Mouse (Mus musculus): ENCODE results near the gene Tigit. TPM values are rescaled to one million over a fixed set of nuclear protein-coding genes. Genes with fewer than 3 reads are reported as not detected.

Gene Tigit
- total RNA-seq, 4 experiments from 2014 or later = not detected

DNA sequence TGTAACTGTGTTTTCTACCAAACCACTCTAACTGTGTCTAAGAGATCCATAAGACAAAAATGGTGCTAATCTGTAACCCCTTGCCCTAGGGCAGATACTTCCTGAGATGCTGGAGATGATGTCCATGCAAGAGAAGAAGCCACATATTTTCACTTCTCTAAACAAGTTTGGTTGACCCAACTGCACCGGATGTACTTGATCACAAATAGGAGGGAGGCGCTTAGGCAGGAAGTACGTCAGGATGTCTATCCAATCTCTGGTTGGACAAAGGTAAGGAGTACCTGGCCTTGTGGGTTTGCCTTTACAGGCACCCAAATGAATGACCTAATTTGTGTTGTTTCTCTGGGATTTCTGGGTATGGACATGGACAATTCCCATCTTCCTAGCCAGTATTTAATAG, 4.3 kb upstream of the Tigit start:
- no peak for DNase-seq (ENCODE audit: low spot score in 2 of 2)

DNA sequence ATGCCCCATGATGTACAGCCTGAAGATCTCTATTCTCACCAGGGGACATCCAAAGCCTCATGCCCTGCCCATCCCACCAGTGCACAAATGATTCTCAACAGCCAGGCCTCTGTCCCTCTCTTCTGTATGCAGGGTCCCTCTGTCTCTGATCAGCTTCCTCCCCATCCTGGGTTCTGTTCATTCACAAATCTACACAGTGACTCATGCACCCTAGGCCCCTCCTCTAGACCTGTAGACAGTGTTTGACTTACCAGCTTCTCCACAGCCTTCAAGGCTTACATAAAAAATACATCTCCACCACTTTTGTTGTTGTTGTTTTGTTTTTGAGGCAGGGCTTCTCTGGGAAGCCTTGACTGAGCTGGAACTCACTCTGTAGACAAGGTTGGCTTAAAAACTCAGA, 915 bp upstream of the Tigit start:
- DNase-seq (ENCODE audit: low spot score in 2 of 2) = no peak

DNA sequence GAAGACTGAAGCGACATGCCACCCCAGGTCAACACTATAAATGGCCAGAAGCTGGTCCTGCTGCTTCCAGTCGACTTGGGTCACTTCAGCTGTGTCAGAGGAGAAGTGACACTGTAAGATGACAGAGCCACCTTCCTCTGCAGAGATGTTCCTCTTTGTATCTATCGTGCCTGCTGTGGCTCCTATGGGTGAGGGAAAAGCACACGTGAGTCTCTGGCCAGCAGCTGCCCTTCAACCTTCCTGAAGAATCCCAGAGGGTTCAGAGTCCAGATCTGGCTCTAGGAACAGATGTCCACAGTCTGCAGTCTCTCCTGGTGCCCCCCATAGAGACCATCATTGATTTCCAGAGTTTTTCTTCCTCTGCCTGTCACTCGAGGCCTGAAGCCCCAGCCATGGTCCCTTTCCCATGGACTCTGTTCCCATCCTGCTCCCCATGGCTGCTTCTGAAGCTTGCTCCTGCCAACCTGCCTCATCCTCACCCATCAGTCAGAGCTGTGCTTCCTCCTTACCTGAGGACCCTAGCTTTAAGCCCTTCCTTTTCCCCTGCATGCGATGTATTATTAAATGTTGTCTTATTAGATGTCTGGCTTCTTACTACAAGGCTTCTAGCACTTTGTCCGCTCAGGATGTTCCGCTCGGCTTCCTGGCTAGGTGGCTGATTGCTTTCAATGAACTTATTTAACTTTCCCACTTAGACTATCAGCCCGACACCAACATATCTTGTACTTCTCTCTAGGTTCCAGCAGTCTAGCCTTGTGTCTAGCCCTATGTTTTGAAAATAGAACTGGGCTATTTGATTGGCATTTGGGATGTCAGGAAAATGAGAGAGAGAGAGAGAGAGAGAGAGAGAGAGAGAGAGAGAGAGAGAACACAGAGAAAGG, 1.6 kb downstream of the Tigit start:
- DNase-seq (ENCODE audit: low spot score in 2 of 2) = no peak

DNA sequence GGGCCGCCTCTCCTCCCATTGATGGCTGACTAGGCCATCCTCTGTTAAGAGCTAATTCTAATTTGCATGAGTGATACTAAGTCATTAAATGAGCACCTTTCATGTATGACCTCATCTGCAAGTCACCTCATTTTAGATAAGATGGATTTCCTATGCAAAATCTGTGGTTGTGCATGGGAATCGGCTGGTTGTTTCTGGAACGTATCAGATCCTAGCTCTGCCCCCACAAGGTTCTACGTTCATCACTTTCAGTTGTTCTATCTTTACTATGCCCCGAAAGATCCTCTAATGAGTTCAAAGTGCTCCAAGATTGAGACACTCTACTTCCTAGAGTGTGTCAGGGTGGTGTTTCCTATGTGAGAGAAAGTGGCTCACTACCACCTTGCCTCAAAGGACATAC, 2.4 kb downstream of the Tigit start:
- DNase-seq (ENCODE audit: low spot score in 2 of 2) = no peak

DNA sequence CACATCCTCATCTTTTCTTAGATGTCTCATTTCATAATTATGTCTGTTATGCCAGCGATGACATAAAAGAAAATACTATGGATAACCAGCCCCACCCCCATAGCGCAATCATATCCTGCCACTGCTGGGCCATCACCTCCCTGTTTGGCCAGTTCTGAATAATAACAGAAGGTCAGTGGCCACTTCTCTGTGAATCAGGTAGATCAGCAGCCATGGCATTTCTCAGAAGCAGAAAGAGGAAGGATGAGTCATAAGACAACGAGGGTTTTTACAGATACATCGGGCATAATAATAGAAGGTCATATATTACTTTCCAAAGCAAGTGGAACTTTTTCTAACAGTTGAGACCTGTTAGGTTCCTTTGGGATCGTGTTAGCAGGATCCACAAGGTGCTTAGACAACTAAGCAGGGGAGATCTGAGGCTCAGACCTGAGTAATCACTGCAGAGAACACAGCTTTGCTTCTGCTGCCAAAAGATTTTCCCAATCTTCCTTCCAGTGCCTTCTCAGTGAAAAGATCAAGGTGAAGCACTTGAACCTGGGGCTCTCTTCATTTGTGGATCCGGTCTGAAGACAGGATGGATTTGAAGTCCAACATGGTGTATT, 8.7 kb downstream of the Tigit start:
- DNase-seq (ENCODE audit: low spot score in 2 of 2) = no peak

DNA sequence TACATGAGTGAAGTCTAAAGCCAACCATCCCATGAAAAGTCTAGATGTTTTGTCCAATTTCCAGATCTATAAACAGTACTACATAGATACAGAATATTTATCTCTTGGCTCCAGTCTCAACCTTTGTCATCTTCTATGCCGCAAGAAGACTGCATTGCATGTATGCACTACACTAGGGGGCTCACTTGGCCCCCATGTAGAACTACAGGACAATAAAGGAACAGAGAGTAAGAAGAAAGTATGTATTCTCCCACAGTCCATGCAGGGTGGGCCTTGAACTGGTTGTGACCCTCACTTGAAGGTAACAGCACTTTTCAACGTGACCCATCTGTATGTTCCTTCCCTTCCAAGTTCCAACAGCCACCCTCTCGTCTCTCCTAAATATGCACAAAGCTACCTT, 9.7 kb downstream of the Tigit start:
- DNase-seq (ENCODE audit: low spot score in 2 of 2) = no peak

DNA sequence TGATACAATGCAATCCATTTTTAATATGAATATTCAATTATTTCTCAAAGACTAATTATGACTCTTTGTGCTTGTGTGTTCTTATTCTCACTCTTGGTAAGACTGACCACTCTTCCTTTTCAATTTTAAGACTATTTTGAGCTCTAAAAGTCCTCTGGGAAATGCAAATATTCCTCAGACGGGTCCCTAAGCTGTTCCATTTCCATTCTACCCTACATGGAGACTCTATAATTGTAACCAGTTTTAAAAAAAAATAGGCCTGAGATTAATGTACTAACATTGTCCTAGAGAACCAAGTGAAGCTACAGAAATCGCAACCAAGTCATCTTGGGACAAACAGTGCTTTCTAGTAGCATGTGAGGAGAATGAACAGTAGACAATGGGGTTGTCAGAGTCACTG, 10.7 kb downstream of the Tigit start:
- DNase-seq (ENCODE audit: low spot score in 2 of 2) = no peak

DNA sequence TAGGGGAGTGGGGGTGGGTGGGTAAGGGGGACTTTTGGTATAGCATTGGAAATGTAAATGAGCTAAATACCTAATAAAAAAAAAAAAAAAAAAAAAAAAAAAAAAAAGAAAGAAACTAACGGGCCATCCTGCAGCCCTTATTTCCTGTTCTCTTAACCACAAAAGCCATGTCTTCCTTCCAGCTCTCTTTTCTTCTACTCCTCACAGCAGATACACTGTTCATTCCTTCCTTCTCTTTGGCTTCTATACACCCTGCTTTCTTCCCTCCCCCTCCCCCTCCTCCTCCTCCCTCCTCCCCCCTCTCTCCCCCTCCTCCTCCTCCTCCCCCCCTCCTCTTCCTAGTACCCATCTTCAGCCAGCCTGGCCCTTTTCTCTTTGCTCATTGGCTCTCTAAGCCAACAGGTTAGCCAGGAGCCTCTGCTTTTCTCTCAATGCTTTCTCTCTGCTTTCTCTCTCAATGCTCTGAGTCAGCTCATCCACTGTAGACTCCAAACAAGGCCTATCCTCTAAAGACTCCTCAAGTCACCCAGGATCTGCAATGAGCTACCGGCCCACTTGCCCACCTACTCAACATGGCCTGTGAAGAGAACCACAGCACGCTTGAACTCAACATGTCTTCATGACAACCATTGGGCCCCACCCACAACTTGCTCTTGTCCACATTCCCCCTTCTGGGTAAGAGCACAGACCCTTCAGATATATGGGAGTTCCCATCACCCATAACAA, 13.4 kb downstream of the Tigit start:
- no peak for DNase-seq (ENCODE audit: low spot score in 2 of 2)

DNA sequence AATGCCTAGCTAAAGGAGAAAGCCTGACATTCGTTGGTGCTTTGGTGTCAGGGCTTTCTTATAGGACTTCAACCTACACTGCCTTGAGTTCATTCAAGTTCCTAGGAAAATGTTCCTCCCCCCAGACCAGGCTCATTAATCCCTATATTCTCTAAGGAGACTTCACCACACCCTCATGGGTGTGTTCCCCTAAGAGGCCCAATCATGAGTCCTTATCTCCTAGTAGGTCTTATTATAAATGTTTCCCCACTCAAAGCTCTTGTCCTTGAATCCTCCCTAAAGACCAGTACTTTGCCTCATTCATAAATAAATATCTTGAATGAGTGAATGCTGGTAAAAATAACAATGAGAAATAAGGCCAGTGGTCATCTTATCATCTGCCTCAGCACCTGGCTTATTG, 16.3 kb downstream of the Tigit start:
- DNase-seq (ENCODE audit: low spot score in 2 of 2) = no peak

DNA sequence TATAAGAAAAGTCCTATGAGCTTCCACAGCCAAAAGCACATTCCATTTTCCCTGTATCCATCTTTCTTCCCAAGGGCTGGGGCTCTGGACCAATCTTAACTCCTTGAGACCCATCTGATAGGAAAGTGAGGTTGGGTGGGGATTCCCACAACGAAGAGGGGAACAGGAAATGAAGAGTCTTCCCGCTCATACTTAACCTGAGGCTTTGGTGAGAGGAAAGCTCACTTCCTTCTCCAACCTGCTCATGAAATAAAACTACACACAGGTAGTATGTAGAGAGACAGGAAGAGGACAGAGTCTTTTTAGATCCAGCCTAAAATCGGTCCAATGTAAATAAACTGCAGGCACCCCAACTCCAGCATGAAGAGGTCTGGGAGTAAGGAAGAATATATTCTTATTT, 17.0 kb downstream of the Tigit start:
- no peak for DNase-seq (ENCODE audit: low spot score in 2 of 2)

DNA sequence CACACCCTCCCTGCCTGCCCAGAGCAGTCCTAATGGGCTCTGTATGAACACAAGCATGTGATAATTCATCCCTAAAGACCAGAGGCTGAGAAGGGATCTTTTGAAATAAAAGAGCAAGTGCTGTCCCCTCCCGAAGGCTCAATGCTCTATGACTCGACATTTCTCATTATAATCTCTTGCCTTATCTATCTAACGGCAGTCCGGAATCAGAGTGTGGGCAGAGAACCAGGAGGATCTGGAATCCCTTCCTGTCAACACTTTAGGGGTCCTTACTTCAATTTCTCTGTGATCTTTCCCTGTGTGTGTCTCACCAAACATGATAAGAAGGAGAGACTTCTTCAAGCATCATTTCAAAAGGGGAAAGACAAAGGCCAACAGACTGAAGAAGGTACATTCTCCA, 18.1 kb downstream of the Tigit start:
- no peak for DNase-seq (ENCODE audit: low spot score in 2 of 2)

DNA sequence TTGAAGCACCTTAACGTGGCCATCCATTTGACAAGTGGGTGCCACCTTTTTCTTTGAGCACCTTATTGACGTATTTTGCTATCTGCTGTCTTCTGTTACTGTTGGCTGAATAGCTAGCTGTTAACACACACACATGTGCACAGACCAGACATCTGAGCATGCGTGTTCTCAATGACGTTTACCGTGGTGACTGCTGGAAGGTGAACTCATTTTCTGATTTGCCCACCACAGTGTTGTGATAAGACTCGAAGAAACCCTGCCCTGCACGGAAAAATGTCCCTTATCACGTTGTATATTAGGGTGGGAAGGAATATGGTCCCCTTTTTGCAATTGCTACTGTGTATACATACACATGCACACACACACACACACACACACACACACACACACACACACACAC, 22.7 kb downstream of the Tigit start:
- no peak for DNase-seq (ENCODE audit: low spot score in 2 of 2)

DNA sequence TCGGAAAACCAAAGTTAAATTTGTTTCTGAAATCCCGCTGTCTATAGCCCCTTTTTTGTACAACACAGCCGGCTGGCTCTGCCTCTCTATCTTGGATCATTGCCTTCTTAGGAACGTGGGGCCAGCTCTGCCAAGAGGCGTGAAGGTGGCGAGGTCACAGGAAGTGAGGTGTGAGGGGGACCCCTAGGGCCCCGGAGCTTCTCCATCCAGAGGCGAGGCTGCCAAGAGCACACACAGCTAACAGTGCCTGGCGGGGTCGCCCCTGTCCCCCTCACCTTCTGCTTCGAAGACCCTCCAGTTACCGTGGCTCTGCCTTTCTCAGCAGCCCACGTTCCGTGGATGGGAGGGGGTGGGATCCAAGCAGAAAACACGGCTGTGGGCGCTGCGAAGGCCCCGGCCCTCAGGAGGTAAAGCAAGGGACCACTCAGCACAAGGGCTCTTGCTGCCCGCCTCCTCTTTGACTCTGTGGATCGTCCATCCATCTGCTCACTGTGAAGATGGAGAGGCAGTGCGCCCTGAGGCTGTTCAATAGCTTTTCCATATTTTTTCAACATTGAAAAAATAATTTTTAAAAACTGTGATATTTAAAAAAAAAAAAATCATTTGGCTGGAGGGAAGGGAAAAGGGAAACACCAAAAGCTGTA, 25.4 kb downstream of the Tigit start:
- peak in 1 of 2 experiments; percentile 13 for DNase-seq (ENCODE audit: low spot score in 2 of 2)

DNA sequence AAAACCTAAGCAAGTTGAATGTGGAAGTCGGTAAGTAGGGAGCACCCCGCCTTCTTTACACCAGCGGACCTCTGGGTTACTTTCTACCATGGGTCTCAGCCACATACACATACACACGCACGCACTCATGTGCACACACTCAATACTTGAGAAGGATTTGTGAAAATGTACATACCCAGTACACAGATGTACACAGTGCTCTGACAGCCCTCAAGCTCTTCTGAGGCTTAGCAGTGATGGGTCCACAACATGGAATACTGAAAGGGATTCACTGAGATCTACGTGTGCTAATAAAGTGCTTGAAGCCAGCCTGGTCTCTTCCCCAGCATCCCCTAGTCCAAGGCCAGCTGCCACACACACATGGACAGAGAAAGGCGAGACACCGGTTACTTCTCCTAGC, 26.7 kb downstream of the Tigit start:
- no peak for DNase-seq (ENCODE audit: low spot score in 2 of 2)

DNA sequence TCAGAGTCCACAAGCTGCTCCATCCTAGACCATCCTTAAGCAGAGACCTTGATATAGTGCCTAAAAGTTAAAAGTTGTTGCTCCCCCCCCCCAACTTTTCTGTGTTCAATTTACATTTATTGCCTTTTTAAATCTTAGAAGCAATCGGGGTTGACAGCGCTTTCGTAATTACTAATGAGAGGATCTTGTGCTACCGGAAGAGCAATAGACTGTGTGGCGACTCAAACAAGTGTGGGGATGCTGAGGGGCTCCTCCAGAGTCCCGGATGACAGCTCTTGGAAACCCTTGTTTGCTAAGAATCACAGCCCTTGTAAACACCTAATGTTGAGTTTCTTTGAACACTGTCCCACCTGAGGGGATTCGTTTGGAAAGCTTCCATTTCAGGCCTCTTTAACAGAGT, 29.9 kb downstream of the Tigit start:
- DNase-seq (ENCODE audit: low spot score in 2 of 2) = no peak

DNA sequence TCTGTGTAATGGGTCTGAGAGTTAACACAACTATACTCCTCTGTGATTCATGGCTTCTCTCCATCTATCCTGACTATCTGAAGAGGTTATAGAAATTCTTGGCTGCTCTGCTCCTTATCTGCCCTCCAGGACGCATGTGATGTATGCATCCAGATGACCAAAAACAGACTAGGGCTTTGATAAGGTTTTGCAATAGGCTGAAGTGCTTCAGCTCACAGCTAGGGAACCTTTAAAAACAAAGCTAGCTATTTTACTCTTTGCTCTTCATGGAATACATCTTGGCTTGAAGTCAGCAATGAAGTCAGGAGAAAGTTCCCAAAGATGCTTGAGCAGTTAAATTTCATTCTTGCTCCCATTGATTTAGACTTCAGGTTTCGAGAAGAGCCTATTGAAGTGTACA, 32.2 kb downstream of the Tigit start:
- DNase-seq (ENCODE audit: low spot score in 2 of 2) = no peak

DNA sequence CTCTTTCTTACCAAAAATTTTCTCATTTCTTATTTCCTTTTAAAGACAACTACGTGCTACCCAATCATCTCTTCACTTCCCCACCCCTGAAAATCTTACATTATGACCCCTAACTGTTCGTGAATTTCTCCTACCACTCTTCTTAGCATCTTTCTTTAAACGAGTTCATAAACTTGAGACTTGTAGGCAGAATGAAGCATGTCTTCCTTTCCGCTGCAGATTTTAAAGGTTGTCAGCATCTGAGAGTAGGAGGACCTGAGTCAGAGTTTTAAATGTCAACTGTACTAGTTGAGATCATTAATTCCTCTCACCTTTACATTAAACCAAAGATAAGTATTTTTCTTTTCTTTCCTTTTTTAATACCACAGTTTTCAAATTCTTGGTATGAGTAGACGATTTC, 35.3 kb downstream of the Tigit start:
- DNase-seq (ENCODE audit: low spot score in 2 of 2) = no peak

DNA sequence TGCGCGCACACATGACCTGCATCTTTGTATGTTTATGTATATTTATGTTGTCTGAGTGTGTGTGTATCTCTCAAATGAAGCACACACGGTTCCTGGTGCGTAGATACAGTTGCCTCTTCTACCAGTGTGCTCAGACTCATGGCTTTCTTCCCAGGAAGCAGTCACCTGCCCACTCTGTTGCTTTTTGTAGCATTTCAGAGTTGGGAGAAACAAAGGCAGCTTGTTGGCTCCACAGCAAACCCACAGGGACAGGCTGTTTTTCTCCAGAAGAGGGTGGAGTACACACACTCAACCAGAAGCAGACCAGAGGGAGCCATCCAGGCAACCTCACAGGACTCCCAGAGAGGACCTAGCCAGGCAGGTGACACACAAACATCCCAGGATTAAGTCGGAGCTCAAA, 38.0 kb downstream of the Tigit start:
- DNase-seq (ENCODE audit: low spot score in 2 of 2) = no peak

DNA sequence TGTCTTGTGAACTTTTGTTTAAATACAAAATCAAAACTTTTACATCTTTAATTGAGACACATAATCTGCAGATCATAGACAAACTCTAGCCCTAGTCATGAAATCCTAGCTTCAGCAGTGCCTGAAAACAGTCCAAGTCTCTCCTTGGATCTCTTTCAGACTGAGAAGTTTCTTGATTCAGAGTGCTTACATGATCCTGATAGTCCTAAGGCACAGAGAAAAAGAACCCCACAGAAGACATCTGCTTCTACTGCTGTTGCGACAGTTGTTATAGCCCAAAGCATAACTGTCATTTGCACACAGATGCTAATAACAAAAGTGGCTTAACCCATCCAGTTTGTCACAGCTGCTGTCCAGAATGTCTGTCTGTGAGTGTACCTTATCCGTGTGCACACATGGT, 38.7 kb downstream of the Tigit start:
- no peak for DNase-seq (ENCODE audit: low spot score in 2 of 2)

DNA sequence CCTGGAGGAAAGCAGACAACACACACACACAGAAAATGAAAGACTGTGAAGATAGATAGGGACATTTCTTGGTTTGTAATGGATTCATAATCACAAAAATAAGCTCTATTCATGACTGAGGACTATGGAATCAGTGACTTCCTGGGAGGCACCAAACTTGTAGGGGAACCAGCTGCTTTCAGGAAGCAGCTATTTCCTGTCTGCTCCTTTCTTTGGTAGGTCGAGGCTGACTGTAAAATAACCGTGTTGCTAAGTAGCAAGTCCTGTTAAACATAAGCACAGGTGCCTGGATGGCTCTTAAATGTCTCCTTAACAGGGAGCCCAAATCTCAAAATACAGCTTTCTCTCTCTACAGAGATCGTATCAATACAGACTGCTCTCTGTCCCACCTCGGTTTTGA, 39.1 kb downstream of the Tigit start:
- no peak for DNase-seq (ENCODE audit: low spot score in 2 of 2)

DNA sequence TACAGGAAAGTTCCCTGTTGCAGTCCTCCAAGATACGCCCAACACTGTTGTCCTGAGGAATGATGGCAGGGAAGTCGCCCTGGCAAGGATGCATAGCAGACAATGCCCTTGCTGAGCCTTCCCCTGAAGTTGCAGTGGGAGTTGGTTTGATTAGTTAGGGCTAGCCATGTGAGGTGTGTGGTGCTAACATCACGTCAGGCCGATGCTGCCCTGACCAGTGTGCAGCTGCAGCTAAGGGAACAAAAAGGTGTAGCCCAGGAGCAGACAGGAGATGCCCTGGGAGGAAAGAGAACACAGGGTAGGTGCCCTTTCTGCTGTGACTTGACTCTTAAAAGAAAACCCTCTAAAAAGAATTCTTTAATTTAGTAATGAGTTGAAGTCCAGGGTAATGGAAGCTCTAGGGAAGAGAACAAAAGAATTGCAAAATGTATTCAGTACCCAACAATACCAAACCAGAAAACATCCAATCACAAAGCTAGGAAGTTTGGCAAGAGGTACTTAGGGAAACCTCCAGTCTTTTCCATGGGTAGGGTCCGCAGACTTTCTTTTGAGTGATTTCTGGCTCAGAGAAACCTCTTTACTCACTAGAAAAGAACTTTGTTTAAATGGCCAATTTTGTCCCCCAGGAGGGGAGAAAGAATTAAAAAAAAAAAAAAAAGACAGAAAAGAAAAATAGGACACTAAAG, 40.5 kb downstream of the Tigit start:
- DNase-seq (ENCODE audit: low spot score in 2 of 2) = no peak

DNA sequence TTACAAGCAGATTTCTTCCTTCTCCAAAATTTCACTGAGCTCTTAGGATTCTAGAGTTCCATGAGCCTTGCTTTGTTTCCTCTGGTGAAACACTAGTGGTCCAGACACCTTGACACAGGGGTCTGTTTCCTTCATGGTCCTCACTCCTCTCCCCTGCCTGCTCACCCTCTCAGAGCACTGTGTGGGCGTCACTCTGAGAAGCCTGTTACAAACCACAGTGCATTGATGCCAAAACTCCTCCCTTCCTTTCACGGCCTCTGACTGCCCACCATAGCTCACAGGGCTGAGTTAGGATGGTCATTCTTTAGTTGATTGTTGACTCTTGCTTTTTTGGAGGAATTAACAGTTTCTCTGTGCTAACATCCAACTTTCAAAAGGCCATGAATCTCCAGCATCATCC, 43.6 kb downstream of the Tigit start:
- DNase-seq (ENCODE audit: low spot score in 2 of 2) = no peak

Measured in gastrocnemius, adult 8-10 months (tissue).